Mouse (Mus musculus): Measurements from ENCODE around the gene Bcs1l. TPM values are rescaled to one million over a fixed set of nuclear protein-coding genes. Genes with fewer than 3 reads are reported as not detected.

Bcs1l gene
- polyA plus RNA-seq, 1 experiment from 2014 or later, result 18.2 TPM

DNA sequence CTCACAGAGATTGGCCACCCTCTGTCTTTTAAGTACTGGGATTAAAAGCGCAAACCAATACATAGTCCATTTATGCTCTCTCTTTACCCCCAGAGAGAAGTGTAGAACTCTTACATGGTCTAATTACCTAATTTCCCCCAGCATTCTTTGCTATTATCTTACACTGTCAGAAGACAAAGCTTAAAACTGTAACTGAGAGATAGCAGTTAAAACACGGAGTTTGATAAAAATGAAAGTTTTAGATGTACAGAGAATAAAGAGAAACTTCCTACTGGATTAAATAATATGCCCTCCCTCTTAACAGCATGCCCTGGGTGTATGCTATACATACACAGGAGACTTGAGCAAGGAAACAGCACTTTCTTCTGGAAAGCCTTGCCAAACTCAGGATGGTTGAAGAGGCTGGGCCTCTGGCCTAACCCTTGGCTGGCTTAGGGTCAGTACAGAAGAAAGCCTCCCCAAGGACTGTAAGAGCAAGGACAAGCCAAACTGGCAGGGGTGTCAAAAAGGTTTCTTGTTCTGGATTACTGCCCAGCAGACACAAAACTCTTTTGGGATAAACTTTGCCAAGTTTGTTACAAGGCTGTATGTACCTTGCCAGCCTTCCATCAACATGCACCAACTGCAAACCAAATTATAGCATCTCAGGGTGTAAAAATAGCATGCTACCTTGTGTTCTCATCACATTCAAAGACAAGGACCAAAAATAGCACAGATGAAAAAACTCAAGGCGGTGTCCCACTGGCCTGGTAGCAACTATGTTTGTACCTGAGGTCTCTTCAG, 3.3 kb upstream of the Bcs1l start:
- no peaks in the 10 kb centered on the region for H3K27me3 ChIP-seq (ENCODE audit: control insufficient read depth, insufficient read depth, low read depth, low read length)
- no peak overlapping the region for H3K9ac ChIP-seq (ENCODE audit: low read length)
- peaks cover 15% of the 10 kb centered on the region for H3K4me1 ChIP-seq (replicated peaks; ENCODE audit: control insufficient read depth, insufficient read depth, low read length)
- no peak overlapping the region for H3K4me3 ChIP-seq (ENCODE audit: low read length)
- no peak overlapping the region for H3K27ac ChIP-seq (ENCODE audit: low read length)
- peaks cover 12% of the 10 kb centered on the region for H3K36me3 ChIP-seq (ENCODE audit: control insufficient read depth, insufficient read depth, low read length)
- no peak overlapping the region for H3K4me2 ChIP-seq (ENCODE audit: low read depth, low read length)
- 87% methylated on average over 3 of the region's 3 CpGs for WGBS
- no peak for ATAC-seq (ENCODE audit: low read depth)
- no peaks in the 10 kb centered on the region for H3K9me3 ChIP-seq (ENCODE audit: control insufficient read depth, low read length)

DNA sequence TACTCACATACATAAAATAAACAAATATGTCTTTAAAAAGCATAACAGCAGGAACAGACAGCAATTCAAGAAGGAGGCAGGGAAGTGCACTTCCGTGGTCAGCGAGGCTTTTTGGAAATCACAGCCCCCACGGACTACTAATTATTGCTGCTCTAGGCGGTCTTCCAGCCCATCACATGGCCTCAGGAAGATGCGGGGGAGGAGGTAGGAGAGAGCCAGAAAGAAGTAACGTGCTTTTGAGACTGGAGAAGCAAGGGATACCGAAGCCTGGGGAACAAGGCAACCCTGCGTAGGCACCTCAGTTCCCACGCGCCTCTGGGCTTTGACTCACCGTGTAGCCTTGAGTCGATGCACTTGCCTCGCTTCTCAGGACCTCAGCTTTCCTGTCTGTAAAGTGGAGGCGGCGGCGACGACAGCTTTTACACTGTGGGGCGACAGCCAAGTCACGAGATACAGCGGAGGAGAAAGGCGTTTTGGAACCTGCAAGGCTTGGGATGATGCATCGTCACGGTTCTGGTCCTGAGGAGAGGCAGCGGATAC, 786 bp upstream of the Bcs1l start:
- Histone ChIP-seq H3K9me3 (ENCODE audit: control insufficient read depth, low read length) (no peaks in the 10 kb centered on the region), H3K4me2 (ENCODE audit: low read depth, low read length) (peak overlapping the region; percentile 94), H3K4me1 (replicated peaks; ENCODE audit: control insufficient read depth, insufficient read depth, low read length) (peaks cover 15% of the 10 kb centered on the region), H3K4me3 (ENCODE audit: low read length) (peak overlapping the region; percentile 87), H3K9ac (ENCODE audit: low read length) (peak overlapping the region; percentile 87), H3K36me3 (ENCODE audit: control insufficient read depth, insufficient read depth, low read length) (peaks cover 16% of the 10 kb centered on the region), H3K27me3 (ENCODE audit: control insufficient read depth, insufficient read depth, low read depth, low read length) (no peaks in the 10 kb centered on the region), H3K27ac (ENCODE audit: low read length) (peak overlapping the region; percentile 68)
- 0% methylated on average over 24 of the region's 24 CpGs for WGBS
- no peak for ATAC-seq (ENCODE audit: low read depth)

DNA sequence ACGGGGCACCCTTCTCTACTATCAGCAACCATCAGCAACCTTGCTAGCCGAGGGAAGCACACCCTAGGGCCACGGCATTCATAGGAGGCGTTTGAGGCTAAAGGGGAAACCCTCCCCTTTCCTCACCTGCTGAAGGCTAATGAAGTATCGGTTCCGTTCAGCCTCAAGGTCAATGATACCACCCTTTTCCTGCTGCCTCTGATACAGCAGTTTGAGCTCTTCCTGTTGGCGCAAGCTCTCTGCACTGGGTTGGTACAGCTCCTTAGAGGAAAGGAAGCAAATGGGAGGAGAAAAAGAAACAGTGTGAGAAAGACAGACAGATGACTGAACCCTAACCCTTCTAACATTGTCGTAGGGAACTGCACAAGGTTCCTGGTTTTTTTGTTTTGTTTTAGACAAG, 6.3 kb downstream of the Bcs1l start:
- Histone ChIP-seq H3K4me2 (ENCODE audit: low read depth, low read length) (no peak overlapping the region), H3K27ac (ENCODE audit: low read length) (no peak overlapping the region), H3K27me3 (ENCODE audit: control insufficient read depth, insufficient read depth, low read depth, low read length) (no peaks in the 10 kb centered on the region), H3K4me3 (ENCODE audit: low read length) (no peak overlapping the region), H3K9me3 (ENCODE audit: control insufficient read depth, low read length) (no peaks in the 10 kb centered on the region), H3K9ac (ENCODE audit: low read length) (no peak overlapping the region), H3K4me1 (replicated peaks; ENCODE audit: control insufficient read depth, insufficient read depth, low read length) (no peaks in the 10 kb centered on the region), H3K36me3 (ENCODE audit: control insufficient read depth, insufficient read depth, low read length) (peaks cover 44% of the 10 kb centered on the region)
- ATAC-seq (ENCODE audit: low read depth), result no peak
- WGBS, result 73% methylated on average over 8 of the region's 8 CpGs

DNA sequence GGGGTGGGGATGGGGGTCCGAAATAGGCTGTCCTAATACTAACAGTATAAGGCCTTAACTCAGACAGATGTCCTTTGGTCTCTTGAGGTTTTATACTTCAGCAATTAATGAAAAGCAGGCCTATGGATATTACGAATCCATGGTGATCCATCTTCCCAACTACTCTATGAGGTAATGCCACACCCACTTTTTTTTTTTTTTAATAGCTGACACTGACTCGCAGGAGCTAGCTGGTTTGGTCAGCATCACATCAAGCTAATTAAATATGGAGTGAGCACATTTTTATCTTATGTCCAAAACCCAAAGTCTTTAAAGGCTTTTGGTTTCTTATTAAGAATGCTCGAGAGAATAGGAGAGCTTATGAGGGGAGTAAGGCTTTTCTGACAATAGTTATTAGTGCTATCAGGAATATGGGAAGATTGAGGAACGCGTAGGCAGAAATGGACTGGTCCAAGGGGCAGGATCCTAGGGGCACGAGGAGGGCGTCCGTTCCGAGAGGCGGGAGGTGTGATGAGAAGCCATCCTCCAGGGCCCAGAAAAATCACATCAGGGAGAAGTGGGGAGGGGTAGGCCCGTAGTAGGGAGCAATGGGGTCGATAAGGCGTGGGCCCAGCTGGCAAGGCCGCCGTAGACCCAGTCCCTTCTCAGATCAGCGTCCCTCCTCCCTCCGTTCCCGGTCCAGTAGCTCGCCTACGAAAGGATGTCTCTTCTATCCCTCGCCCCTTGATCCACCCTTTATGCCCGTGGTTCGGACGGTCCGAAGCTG, 12.6 kb downstream of the Bcs1l start:
- Histone ChIP-seq H3K4me1 (replicated peaks; ENCODE audit: control insufficient read depth, insufficient read depth, low read length) (peaks cover 12% of the 10 kb centered on the region), H3K4me2 (ENCODE audit: low read depth, low read length) (peak overlapping the region; percentile 83), H3K36me3 (ENCODE audit: control insufficient read depth, insufficient read depth, low read length) (peaks cover 17% of the 10 kb centered on the region), H3K27me3 (ENCODE audit: control insufficient read depth, insufficient read depth, low read depth, low read length) (no peaks in the 10 kb centered on the region), H3K27ac (ENCODE audit: low read length) (peak overlapping the region; percentile 46; the same call in 1 of the 2 replicates), H3K4me3 (ENCODE audit: low read length) (peak overlapping the region; percentile 90), H3K9ac (ENCODE audit: low read length) (peak overlapping the region; percentile 92), H3K9me3 (ENCODE audit: control insufficient read depth, low read length) (no peaks in the 10 kb centered on the region)
- peak; percentile 67 for ATAC-seq (ENCODE audit: low read depth)
- WGBS, result 7% methylated on average over 26 of the region's 26 CpGs

DNA sequence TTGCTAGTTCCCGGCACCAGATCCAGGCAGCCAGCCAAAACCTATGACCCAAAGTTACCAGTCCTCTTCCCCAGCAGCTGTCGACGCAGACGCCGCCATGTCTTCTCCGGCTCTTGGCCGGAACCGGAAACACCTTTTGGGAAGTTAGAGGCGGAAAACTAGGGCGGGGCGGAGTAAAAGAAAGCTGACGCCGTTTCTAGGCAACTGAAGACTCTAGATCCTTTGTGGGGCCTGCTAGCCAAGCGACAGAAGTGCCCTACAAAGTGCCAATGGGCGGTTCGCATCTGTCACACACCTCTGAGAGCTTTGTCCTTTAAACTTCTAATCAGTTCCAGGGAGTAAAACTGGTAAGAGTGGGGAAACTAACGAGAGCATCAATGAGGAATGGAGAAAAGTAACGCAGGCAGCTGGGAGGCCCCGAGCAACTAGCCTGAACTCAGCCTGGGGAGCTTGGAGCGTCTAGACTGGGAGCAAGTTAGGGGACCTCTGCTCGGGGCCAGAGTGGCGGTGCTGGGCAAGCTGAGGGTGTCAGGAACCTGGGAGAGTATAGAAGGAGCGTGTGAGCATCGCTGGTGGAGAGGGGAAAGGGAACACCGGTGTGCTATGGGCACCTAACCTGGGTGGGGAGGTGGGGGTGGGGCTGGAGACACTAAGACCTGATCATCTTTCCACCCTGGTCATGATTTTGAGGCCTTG, 13.3 kb downstream of the Bcs1l start, which contains the start of the genes Rnf25 and Stk36:
TSS of gene Rnf25 (minus strand) at position 131 of the 696 bp plus-strand sequence.
TSS of gene Stk36 (plus strand) at position 179 of the 696 bp plus-strand sequence.
- H3K4me3 ChIP-seq (ENCODE audit: low read length), result peak within 1 kb of the TSS; percentile 90
- peak within 1 kb of the TSS; percentile 92 for H3K9ac ChIP-seq (ENCODE audit: low read length)
- H3K27me3 ChIP-seq (ENCODE audit: control insufficient read depth, insufficient read depth, low read depth, low read length), result no peaks in the 10 kb centered on the region
- H3K9me3 ChIP-seq (ENCODE audit: control insufficient read depth, low read length), result no peaks in the 10 kb centered on the region
- H3K4me1 ChIP-seq (replicated peaks; ENCODE audit: control insufficient read depth, insufficient read depth, low read length), result peaks cover 12% of the 10 kb centered on the region
- H3K27ac ChIP-seq (ENCODE audit: low read length), result peak within 1 kb of the TSS; percentile 46; the same call in 1 of the 2 replicates
- H3K4me2 ChIP-seq (ENCODE audit: low read depth, low read length), result peak within 1 kb of the TSS; percentile 83
- peaks cover 12% of the 10 kb centered on the region; the same call in 1 of the 2 replicates for H3K36me3 ChIP-seq (ENCODE audit: control insufficient read depth, insufficient read depth, low read length)
- 7% methylated on average over 25 of the region's 25 CpGs for WGBS
- peak; percentile 93 for ATAC-seq (ENCODE audit: low read depth)

DNA sequence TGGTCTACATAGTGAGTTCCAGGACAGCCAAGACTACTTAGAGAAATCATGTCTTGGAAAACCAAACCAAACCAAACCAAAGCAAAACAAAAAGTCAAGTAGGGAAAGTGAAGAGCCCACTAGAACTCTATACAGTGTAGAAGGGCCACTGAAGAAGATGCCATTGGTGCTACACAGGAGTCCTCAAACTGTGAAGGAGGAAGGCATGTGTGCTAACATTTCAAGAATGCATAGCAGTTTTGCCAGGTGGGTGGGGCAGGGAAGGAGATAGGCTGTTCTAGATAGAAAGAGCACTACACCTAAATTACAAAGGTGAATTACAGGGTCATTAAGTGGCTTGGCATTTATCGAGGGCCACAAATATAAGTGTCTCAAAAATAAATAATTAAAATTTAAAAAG, 36.1 kb downstream of the Bcs1l start:
- H3K4me1 ChIP-seq (replicated peaks; ENCODE audit: control insufficient read depth, insufficient read depth, low read length), result no peaks in the 10 kb centered on the region
- H3K4me3 ChIP-seq (ENCODE audit: low read length), result no peak overlapping the region
- peak; percentile 62 for ATAC-seq (ENCODE audit: low read depth)
- WGBS, result 69% methylated on average over 1 of the region's 1 CpGs
- no peak overlapping the region for H3K4me2 ChIP-seq (ENCODE audit: low read depth, low read length)
- H3K27ac ChIP-seq (ENCODE audit: low read length), result no peak overlapping the region
- H3K36me3 ChIP-seq (ENCODE audit: control insufficient read depth, insufficient read depth, low read length), result no peaks in the 10 kb centered on the region
- no peaks in the 10 kb centered on the region for H3K27me3 ChIP-seq (ENCODE audit: control insufficient read depth, insufficient read depth, low read depth, low read length)
- H3K9me3 ChIP-seq (ENCODE audit: control insufficient read depth, low read length), result no peaks in the 10 kb centered on the region
- no peak overlapping the region for H3K9ac ChIP-seq (ENCODE audit: low read length)

DNA sequence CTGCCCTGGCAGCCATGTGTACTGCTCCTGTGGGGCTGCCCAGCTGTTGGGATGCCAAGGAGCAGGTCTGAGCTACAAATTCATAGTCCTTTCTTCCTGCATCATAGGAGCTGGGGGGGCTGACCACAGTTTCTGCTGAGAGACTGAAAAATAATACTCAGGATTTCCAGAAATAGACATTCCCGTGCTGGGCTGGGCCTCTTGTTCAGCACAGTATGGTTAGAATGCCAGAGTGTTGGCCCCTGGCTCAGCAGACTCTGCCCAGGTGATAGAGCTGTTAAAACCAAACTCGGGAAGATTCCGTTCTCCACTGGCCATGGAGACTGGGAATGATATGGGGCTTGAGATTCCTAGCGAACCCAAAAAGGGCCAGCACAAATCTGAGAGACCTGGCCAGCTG, 38.0 kb downstream of the Bcs1l start:
- H3K4me2 ChIP-seq (ENCODE audit: low read depth, low read length), result no peak overlapping the region
- H3K27ac ChIP-seq (ENCODE audit: low read length), result no peak overlapping the region
- H3K9ac ChIP-seq (ENCODE audit: low read length), result no peak overlapping the region
- 75% methylated on average over 4 of the region's 4 CpGs for WGBS
- no peak overlapping the region for H3K4me3 ChIP-seq (ENCODE audit: low read length)
- no peaks in the 10 kb centered on the region for H3K4me1 ChIP-seq (replicated peaks; ENCODE audit: control insufficient read depth, insufficient read depth, low read length)
- no peak for ATAC-seq (ENCODE audit: low read depth)
- H3K36me3 ChIP-seq (ENCODE audit: control insufficient read depth, insufficient read depth, low read length), result no peaks in the 10 kb centered on the region
- no peaks in the 10 kb centered on the region for H3K27me3 ChIP-seq (ENCODE audit: control insufficient read depth, insufficient read depth, low read depth, low read length)
- no peaks in the 10 kb centered on the region for H3K9me3 ChIP-seq (ENCODE audit: control insufficient read depth, low read length)

DNA sequence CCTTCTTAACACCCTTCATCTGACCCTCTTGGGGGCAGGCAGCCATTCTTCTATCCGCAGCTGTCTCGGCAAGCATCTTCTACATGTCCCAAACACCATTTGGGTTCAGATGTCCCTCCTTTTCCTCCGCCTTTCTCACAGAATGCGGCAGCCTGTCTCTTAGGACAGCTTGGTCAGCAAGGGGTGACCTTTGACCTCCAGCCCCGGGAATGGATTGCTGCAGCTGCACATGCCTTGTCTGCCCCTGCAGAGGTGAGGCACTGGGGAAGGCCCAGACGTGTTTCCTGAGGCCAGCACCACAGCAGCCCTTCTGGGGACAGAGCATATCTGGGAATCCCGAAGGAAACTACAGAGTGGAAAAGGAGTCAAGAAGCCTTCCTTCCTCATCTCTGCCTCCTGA, 39.9 kb downstream of the Bcs1l start:
- 34% methylated on average over 7 of the region's 7 CpGs for WGBS
- Histone ChIP-seq H3K9me3 (ENCODE audit: control insufficient read depth, low read length) (no peaks in the 10 kb centered on the region), H3K36me3 (ENCODE audit: control insufficient read depth, insufficient read depth, low read length) (no peaks in the 10 kb centered on the region), H3K4me3 (ENCODE audit: low read length) (no peak overlapping the region), H3K4me1 (replicated peaks; ENCODE audit: control insufficient read depth, insufficient read depth, low read length) (no peaks in the 10 kb centered on the region), H3K4me2 (ENCODE audit: low read depth, low read length) (no peak overlapping the region), H3K27me3 (ENCODE audit: control insufficient read depth, insufficient read depth, low read depth, low read length) (no peaks in the 10 kb centered on the region), H3K27ac (ENCODE audit: low read length) (no peak overlapping the region), H3K9ac (ENCODE audit: low read length) (no peak overlapping the region)
- ATAC-seq (ENCODE audit: low read depth), result no peak
